Mouse (Mus musculus) Patski (cell line): Measurements from ENCODE around the gene Tmem102. TPM values are rescaled to one million over a fixed set of nuclear protein-coding genes. Genes with fewer than 3 reads are reported as not detected.
A peak's percentile ranks its signal among the peaks of the same experiment; 100 is the strongest.

Experiments used
- ATAC-seq: fragments of 100-300 bp; one replicate; pipeline ENCODE4 v1.8.0; 2021
- CTCF ChIA-PET: fragments of 350-600 bp; sonication (Branson Sonifier 250); formaldehyde crosslinking; loops from one replicate; lab custom pipeline; 2022; ENCODE audit warnings: inconsistent platforms; lab: Charles Lee
- POLR2A ChIA-PET: fragments of 350-600 bp; sonication (Branson Sonifier 250); formaldehyde crosslinking; loops from one replicate; lab custom pipeline; 2022; ENCODE audit warnings: antibody characterized with exemption, inconsistent platforms; lab: Charles Lee
- DNase-seq: peaks from one replicate; pipeline ENCODE4 v3.0.0-alpha.2; 2011; ENCODE audit warnings: low read depth, low spot score
- H3K27me3 ChIP-seq: fragments of 371-371 bp; one replicate; pipeline ENCODE4 v1.5.1; 2021
- CTCF ChIP-seq: fragments of 100-300 bp; IDR thresholded peaks from one replicate; pipeline ENCODE4 v1.5.1; 2021
- in situ Hi-C: fragments of 300-500 bp; cut with MboI; formaldehyde crosslinking; loops from 3 replicates; pipeline ENCODE4 v1.11.1; 2018; ENCODE audit warnings: low pct_unique_long_range_greater_than_20kb, mixed read lengths
- polyA plus RNA-seq: library from polyadenylated mRNA; unstranded; gene quantifications from one replicate; pipeline ENCODE4 v1.2.3, GENCODE M21; 2021

The Tmem102 gene
- polyA plus RNA-seq, 1 experiment from 2014 or later: 1.1 TPM

DNA sequence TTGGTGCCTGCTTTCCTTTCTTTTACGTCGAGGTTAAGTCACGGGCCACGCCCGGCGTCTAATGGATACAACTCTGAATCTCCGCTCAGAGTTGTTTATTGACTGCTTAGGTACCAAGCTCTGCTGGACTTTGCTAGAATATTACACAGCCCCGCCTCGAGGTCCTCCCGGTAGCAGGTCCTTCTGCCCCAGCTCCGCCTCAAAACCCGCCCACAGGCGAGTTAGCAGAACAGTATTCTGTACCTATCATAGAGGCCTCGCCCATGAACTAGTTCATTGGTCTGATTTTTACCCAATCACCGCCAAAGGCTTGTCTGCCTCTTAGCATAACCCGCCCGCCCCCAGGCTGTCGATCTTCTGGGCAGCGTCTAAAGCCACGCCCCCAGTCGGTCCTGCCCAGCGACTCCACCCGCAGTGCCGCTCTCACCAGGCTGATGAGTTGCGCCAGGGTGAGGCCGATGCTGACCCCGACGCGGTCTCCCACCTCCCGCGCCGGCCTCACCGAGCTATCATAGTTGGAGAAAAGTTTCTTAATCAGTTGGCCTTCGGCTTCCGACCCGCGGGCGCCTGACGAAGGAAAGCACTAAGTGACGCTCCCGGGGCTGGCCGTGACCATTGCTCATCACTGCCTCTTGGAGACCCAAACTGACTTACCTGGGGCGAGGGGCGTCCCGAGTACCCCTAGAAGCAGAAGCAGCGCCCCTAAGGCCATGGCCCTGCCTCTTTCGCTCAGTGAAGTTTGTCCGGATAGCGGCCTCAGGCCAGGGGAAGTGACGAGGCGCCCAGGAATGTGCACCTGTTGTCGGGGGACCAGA, 10.0 kb downstream of the Tmem102 start, which contains the start of gene Chrnb1:
Gene Chrnb1, minus strand, starts transcription at position 776 of the 815 bp plus-strand sequence.
- no peaks in the 10 kb centered on the region for H3K27me3 ChIP-seq
- TF ChIP-seq CTCF: no peak
- peak; percentile 99 for ATAC-seq
- CTCF ChIA-PET: interaction anchor here (1.5 kb wide), 1 partner anchor 11 kb away, joined by 3 read pairs; no protein-coding TSS in a partner anchor
- POLR2A ChIA-PET: interaction anchor here (0.6 kb wide), 1 partner anchor 37 kb away, joined by 3 read pairs; no protein-coding TSS in a partner anchor
- peak; percentile 87 for DNase-seq
- in situ Hi-C loops: no loop called here

DNA sequence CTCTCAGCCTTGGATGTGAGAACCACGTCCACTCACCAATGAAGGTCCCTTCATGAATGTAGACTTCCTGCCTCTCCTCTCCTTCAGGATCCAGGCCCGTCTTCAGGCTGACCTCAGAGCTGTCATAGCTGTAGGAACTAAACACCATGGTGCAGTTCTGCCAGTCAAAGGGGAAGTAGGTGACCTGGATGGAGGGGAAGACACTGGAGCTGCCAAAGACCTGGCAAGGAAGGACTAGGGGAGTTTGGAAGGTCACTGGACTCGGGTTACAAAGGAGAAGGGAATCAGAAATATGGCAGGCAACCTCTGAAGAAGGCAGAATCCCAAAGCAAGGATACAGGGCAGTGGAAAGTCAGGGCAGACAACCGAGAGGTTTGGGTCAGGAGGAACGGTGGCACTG, 12.0 kb downstream of the Tmem102 start:
- no peak for ATAC-seq
- no peak for DNase-seq
- ChIA-PET POLR2A (no interaction called here), CTCF (interaction anchor here (1.3 kb wide), 1 partner anchor 15 kb away, joined by 3 read pairs; no protein-coding TSS in a partner anchor)
- in situ Hi-C loops: no loop called here
- H3K27me3 ChIP-seq: no peaks in the 10 kb centered on the region
- TF ChIP-seq CTCF: no peak

- no peaks in the 10 kb centered on the region for H3K27me3 ChIP-seq
- in situ Hi-C loops: no loop called here
- DNase-seq: no peak
- ChIA-PET CTCF (interaction anchor here (1.4 kb wide), 1 partner anchor 14 kb away, joined by 3 read pairs; the partner anchor contains the start of gene Tmem102), POLR2A (no interaction called here)
- no peak for ATAC-seq
- TF ChIP-seq CTCF: no peak
Observed at GRCm38 (mm10) chr11:69791420-69791819, 14.0 kb downstream of the Tmem102 start.

- DNase-seq (no peak), ATAC-seq (no peak)
- in situ Hi-C loops: no loop called here
- CTCF ChIA-PET: no interaction called here
- TF ChIP-seq CTCF: no peak
- no peaks in the 10 kb centered on the region for H3K27me3 ChIP-seq
- POLR2A ChIA-PET: interaction anchor here (0.9 to 1.7 kb wide), 3 partner anchors 11 to 32 kb away, joined by 3 to 5 read pairs (median 3); no protein-coding TSS in a partner anchor
Observed at GRCm38 (mm10) chr11:69789431-69789830, 16.0 kb downstream of the Tmem102 start.

DNA sequence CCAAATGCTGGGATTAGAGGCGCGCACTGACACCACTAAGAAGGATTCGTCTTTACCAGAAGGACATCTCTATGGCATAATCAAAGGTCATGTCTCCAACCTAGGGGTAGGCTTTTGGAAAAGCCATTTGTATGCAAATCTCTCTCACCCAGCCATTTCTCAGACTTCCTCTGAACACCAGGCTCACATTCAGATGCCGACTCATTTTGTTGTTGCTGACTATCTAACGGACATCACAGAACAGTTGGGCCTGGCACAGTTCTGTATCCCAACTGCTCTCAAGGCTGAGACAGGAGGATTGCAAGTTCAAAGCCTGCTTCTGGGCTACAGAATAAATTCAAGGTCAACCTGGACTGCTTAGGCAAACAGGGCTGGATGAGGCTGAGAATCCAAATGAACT, 18.1 kb downstream of the Tmem102 start:
- DNase-seq (no peak), ATAC-seq (no peak)
- in situ Hi-C loops: no loop called here
- TF ChIP-seq CTCF: no peak
- no peaks in the 10 kb centered on the region for H3K27me3 ChIP-seq
- ChIA-PET CTCF (no interaction called here), POLR2A (no interaction called here)

- in situ Hi-C loops: no loop called here
- no peak for ATAC-seq
- H3K27me3 ChIP-seq: no peaks in the 10 kb centered on the region
- CTCF ChIA-PET: interaction anchor here (0.7 to 1.9 kb wide), 3 partner anchors 10 to 15 kb away, joined by 3 to 7 read pairs (median 4); no protein-coding TSS in a partner anchor
- POLR2A ChIA-PET: no interaction called here
- no peak for TF ChIP-seq CTCF
- no peak for DNase-seq
Observed at GRCm38 (mm10) chr11:69784793-69785272, 20.6 kb downstream of the Tmem102 start.

DNA sequence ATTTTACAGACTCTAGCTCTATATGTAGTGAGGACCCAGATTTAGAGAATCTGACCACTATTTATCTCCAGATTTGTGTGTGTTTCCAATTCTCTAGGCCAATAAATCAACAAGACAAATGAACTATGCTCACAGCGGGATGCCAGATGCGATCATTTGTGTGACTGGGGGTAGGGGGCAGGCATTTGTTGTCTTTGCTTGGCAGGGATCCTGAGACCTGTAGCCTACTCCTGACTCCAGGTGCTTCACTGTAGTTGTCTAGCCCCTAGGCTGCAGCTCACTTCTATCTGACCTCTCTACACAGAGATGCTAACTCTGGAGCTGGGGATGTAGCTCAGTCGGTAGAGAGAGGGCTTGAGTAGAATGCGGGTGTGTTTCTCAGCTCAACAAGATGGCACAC, 23.6 kb downstream of the Tmem102 start:
- ChIA-PET POLR2A (interaction anchor here (1.0 to 2.0 kb wide), 2 partner anchors 15 to 101 kb away, joined by 3 to 6 read pairs; no protein-coding TSS in a partner anchor), CTCF (interaction anchor here (1.2 kb wide), 1 partner anchor 11 kb away, joined by 3 read pairs; no protein-coding TSS in a partner anchor)
- no peaks in the 10 kb centered on the region for H3K27me3 ChIP-seq
- DNase-seq: no peak
- TF ChIP-seq CTCF: no peak
- no peak for ATAC-seq
- in situ Hi-C loops: no loop called here

GRCm38 (mm10) chr11:69778985-69779384, 26.4 kb downstream of the Tmem102 start:
- ChIA-PET CTCF (no interaction called here), POLR2A (interaction anchor here (1.0 to 1.2 kb wide), 3 partner anchors 10 to 59 kb away, joined by 3 to 4 read pairs (median 3); partner anchors contain the start of genes Nlgn2 and Tmem256)
- ATAC-seq: no peak
- no peaks in the 10 kb centered on the region for H3K27me3 ChIP-seq
- DNase-seq: no peak
- in situ Hi-C loops: no loop called here
- TF ChIP-seq CTCF: no peak

GRCm38 (mm10) chr11:69778258-69778982, 27.0 kb downstream of the Tmem102 start:
- TF ChIP-seq CTCF: no peak
- no peak for DNase-seq
- no peaks in the 10 kb centered on the region for H3K27me3 ChIP-seq
- POLR2A ChIA-PET: interaction anchor here (1.0 to 1.2 kb wide), 3 partner anchors 10 to 60 kb away, joined by 3 to 4 read pairs (median 3); partner anchors contain the start of genes Nlgn2 and Tmem256
- CTCF ChIA-PET: interaction anchor here (1.3 kb wide), 1 partner anchor 15 kb away, joined by 3 read pairs; no protein-coding TSS in a partner anchor
- in situ Hi-C loops: no loop called here
- ATAC-seq: no peak
